Mouse (Mus musculus) hindlimb bud, embryonic 11.5 days (tissue): ENCODE measurements at regions not wholly inside any gene's neighbourhood (a gene's known extent, or its start where the extent isn't known, plus 50 kb on each side); places are given as distances from the start of the nearest gene placed in this dataset.

Experiments
- DNase-seq: peaks from one replicate; pipeline ENCODE4 v3.0.0-alpha.2; 2012; ENCODE audit warnings: low read depth, low spot score; ENCODE audit errors: extremely low spot score

DNA sequence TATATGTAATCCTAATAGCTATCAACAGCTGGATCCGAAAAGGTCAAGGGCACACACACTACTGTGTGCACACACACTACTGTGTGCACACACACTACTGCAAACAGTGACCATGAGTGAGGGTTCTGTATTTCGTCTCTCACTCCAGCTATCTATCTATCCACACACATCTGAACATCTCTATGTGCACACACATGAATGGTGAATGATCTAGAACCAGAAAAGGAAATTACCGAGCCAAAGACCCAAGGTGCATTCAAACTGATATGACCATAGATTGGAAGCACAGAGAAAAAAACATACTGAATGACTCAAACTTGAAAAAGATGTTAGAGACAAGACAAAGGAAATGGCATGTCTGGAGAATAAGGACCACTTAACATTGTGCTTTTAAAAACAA is 166.8 kb upstream of the Map3k1 start:
- DNase-seq: no peak

- DNase-seq: no peak
These were observed 169.2 kb upstream of the Map3k1 start for GRCm38 (mm10) chr13:111977769-111978674.

- no peak for DNase-seq
These were observed 169.9 kb upstream of the Map3k1 start for GRCm38 (mm10) chr13:111978675-111979020.

- DNase-seq: no peak
These were observed 170.8 kb upstream of the Map3k1 start for GRCm38 (mm10) chr13:111979428-111980204.

DNA sequence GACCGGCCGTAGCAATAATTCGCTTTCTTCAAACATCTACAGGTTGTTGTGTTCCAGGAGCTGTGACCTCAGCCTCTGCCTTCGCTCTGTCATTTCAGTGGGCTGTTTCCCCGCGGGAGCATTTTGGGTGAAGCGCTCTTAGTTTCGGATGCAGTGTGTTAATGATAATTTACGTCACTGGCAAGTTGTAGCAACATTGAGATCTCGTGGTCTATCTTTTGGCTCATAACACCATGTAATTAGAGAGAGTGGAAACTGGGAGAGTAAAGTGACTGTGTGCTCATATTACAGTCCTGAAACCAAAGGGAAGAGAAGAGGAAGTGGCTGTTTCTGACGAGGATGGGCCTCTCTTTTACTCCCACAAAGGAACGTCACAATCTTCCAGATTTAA is 171.4 kb upstream of the Map3k1 start:
- DNase-seq: no peak

- DNase-seq: no peak
These were observed 172.3 kb upstream of the Map3k1 start for GRCm38 (mm10) chr13:111981103-111981502.

DNA sequence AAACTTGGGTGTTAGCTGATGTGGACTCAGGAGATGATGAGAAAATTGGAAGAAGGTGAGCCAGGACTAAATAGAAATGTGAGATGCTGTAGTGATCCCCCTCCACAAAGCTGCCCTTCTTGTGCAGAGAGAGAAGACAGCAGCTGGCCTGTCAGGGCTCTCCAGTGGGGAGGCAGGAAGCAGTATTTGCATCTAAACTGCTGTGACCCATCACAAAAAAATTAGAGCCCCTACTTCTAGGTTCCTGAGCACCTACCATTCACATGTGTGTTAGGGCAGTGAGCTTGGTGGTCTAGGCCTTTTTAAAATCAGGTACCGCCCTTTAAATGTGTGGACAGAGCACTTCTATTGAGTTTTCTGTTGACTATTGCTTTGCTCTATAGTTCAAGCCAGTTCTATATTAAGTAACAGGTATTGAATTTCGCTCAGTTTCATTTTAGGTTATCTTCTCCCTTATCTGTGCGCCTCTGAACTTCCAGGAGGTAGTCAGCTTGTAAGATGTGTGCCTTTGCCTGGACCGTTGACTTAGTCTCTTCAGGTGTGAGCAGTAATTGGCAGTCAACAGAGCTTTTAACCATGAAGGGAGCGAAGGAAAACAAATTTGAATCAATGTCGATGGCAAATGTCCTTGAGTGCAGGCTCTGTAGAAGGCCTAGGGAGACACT is 174.1 kb upstream of the Map3k1 start:
- no peak for DNase-seq

DNA sequence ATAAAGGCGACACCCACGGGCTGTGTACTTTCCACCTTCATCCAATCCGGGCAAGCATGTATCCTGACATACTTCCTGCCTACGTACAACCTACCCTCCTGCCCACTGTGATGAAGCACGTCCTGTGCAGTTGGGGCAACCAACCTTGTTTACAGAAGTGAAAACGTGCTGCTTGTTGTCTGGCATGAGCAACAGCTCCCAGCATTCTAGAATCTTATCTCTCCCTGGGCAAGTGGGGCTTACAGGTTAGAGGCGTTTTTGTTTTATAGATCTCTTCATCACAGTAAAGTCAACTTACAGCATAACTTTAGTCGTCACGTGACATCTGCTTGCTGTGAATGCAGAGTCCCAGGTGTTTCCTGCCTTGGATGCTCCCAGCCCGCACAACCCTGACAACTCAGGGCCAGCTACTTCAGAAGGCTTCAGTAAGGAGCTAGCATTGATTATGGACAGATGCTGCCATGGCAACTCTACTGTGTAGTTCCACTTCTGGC is 175.3 kb upstream of the Map3k1 start:
- DNase-seq: no peak

DNA sequence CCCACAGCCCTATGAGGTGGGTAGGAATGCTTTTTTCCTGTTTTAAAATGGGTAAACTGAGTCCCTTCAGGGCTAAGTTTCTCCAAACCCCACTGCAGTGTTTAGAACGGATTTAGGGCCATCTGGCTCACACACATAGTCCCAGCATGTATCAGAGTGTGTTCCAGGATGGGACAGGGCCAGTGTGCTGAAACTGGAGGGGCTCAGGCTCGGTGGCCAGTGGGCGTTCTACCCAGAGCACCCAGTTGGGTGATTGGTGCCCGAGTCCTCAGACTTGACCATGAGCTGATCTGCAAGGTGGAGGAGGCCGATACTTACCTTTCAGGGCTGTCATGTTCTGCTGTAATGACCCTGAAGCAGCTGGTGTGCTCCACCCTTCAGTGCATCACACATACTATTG is 176.6 kb upstream of the Map3k1 start:
- no peak for DNase-seq

DNA sequence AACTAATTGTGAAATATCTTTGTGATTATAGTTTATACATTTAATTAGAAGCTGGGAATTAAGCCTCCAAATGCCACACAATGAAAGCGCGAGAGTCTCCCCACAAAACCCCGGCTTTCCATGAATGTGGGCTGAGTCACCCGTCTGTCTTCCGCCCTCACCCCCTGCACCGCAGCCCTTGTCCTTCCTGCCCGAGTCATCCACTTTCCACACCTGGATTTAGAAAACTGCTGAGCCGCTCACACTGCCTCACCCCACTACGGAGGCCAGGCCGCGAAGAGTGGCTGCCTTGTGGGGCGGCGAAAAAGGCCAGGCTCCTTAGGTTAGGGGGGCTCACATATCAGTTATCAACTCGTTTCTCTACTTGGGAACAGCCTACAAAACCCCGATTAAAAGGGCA is 177.9 kb upstream of the Map3k1 start:
- no peak for DNase-seq

GRCm38 (mm10) chr13:111987420-111987819 is 178.6 kb upstream of the Map3k1 start:
- DNase-seq: no peak

DNA sequence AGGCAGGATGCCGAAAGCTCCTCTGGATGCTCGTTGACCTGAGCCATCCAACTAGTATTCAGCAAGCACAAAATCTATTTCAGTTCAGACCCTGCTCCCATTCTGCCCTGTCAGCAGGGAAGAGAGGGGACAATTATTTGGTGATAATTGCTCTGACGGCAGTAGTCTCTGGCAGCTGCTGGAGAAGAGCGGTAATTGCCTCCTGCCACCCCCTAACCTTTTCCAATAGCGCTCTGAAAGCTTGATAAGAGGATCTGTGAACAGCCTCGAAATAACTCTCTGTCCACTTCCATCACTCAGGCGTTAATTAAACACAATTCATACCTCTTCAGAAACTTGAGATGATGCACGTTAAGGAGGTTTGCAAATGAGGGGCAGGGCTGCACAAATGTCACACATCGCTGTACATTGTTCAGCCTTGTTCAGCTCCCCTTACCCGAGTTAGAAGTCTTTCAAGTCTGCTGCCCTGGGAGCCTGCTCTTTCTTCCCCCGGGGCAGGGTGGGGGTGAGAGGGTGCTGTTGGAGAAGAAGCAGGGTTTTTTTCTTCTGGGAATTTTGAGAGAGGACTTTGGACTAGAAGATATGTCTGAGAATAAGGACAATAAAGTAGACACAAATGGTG is 182.2 kb upstream of the Map3k1 start:
- DNase-seq: no peak

GRCm38 (mm10) chr13:111992075-111992847 is 183.5 kb upstream of the Map3k1 start:
- DNase-seq: no peak

DNA sequence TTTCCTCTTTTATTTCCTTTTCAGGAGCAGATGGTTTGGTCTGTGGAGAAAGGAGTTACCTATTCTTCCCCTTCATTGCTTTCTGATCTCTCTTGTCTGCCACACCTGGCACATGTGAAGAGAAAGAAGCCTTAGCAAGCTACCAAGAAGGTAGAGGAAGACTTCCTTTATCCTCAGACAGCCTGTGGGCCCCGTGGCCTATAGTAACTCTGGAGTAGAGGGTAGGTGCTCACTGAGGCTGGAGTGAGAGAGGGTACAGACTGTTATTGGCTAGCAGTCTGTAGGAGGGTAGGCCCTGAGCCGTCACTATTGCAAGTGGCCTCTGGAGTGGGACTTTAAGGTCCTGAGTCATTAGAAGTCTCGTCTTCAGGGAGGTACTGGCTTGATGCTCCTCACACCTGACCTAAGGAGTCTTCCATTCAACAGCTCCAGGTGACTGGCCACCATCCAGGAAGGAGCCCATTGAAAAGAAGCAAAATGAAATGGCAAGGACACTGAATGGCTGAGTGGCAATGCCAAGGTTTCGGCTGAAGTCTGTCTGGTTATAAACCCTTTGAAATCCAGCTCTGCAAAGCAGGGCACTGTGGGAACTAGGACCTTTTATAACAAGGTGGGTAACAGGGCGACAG is 186.2 kb upstream of the Map3k1 start:
- no peak for DNase-seq

- no peak for DNase-seq
These were observed 186.9 kb upstream of the Map3k1 start for GRCm38 (mm10) chr13:111995716-111996115.

DNA sequence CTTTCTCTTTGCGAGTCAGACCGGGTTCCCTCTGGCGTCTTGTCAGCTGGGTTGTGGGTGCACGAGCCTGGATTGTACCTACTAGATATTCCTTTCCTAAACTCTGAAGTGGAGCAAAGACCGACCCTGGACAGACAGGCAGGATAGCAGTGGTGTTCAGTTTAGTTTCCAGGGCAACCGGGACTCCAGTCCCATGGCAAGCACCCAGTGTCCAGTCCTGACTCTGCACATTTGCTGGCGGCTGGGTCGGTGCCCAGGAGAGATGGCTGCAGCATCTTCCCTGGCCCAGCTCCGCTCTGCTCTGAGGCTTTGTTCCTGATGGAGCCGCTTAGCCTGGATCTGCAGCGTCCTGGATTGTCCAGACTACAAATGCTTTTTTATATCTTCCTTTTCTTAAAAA is 188.1 kb upstream of the Map3k1 start:
- no peak for DNase-seq

- DNase-seq: no peak
These were observed 189.5 kb upstream of the Map3k1 start for GRCm38 (mm10) chr13:111997980-111998945.

DNA sequence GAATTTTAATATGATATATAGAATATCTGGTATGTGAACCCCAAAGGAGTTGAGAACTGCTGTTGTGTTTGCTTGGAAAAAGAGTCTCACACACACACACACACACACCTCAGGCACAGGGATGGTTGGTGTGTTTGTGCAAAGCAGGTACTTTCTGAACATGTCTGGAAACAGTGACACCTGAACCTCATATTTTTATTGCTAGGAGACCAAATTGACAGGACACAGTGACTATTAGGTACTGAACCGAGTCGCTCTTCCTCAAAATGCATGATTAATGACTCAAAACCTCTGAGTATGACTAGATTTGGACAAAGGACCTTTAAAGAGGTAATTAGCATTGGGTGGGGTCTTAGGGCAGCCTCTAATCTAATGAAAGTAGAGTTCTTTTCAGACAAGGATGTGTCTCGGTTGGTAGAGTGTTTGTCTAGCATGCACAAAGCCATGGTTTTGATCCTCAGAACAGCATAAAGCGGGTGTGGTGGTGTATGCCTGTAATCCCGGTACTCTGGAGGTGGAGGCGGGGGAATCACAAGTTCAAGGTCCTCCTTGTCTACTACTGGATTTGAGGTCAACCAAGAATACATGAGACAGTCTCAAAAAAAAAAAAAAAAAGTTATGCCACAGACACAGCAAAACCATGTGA is 191.0 kb upstream of the Map3k1 start:
- DNase-seq: no peak
